Mouse (Mus musculus) large intestine, adult 2 months (tissue): ENCODE measurements around the gene Gfm1. TPM values are rescaled to one million over a fixed set of nuclear protein-coding genes. Genes with fewer than 3 reads are reported as not detected.

ENCODE experiments used
- DNase-seq: peaks from one replicate; pipeline ENCODE4 v3.0.0-alpha.2; 2012; ENCODE audit warnings: low read depth, low spot score
- WGBS: fragments of 180-500 bp; shearing (Covaris S2); methylation state at CpG from one replicate; pipeline ENCODE4 v1.1.7; 2018; 5-methylcytosine and 5-hydroxymethylcytosine counted together
- polyA plus RNA-seq: library from polyadenylated mRNA; depleted of rRNA; stranded (reverse); fragments of >200 nt; gene quantifications from 2 replicates; pipeline ENCODE4 v1.2.3, GENCODE M21; 2012; rRNA removed

Gfm1 gene
- 18.2 and 20.0 TPM in 2 replicates for polyA plus RNA-seq

DNA sequence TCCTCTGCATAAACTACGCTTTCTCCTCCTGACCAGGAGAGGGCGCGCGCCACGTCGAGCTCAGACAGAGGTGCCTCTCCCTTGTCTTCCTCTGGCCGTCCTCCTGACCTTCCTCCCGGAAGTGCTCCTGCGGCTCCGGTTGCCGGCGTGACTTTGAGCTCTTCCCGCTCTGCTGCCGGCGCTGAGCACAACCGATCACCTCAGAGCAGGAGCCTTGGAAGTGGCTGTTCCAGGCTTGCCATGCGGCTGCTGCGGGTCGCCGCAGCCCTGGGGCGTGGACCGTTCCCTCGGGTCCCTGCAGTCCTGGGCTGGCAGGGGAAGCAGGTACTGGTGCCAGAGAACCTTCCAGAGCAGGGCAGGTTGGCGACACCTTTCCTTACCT lies at the start of gene Gfm1:
Gene Gfm1 (plus strand): TSS at position 98 of the 382 bp plus-strand sequence.
- under 1% methylated on average over 24 of the region's 24 CpGs for WGBS
- DNase-seq = peak; percentile 72

DNA sequence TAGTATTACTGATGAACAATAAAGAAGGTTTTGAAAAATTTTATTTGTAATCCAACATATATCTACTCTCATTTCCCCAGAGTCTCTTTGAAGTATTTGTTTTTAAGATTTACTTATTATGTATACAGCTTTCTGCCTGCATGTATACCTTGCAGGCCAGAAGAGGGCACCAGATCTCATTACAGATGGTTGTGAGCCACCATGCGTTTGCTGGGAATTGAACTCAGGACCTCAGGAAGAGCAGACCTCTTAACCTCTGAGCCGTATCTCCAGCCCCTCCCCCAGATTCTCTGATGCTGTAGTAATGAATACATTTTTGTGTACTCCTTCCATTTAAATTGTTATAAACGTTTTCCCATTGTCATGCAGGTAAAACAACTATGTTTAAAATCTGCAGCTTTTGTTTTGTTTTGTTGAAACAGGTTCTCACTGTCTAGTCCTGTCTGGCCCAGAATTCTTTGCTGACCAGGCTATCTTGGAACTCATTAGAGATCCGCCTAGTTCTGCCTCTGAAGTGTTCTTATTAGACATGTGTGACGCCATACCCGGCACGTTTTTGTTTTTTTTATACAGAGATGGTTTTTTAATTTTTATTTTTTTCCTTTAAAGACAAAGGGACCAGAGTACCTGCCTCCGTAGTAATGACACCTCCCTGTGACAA lies 428 bp upstream of the Gfm1 start:
- no peak for DNase-seq
- 28% methylated on average over 8 of the region's 8 CpGs for WGBS

DNA sequence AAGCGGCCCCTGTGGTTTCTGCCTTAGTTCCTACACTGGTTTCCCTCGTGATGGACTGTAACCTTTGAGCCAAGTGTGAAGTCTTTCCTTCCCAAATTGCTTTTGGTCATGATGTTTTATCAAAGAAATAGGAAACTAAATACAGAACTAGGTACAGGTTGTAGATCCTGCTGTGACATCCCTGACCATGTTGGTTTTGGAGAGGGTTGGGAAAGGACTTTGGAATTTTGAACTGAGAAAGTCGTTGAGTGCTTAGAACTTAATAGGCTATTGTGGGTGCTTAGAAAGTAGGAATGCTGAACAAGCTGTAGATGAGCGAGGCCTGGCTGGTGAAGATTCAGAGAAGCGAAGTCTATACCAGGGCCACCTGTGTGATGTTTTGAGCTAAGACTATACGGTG lies 4.1 kb downstream of the Gfm1 start:
- DNase-seq = no peak
- 84% methylated on average over 6 of the region's 6 CpGs for WGBS

DNA sequence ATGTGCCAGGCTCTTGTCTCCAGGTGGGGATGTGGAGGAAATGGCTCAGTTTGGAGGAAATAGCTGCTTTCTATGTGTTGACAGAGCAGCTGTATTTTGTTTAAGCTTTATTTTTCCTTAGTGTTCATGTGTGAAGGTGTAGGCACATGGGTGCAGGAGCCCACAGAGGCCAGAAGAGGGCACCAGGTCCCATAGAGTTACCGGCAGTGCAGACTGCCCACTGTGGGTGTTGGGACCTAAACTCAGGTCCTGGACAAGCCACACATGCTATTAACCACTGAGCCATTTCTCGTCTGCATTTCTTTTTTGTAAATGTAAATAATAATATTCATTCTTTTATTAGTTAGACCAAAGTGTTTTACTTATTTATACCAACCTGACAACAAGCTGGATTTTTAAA lies 17.2 kb downstream of the Gfm1 start:
- 95% methylated on average over 2 of the region's 2 CpGs for WGBS
- DNase-seq = no peak

DNA sequence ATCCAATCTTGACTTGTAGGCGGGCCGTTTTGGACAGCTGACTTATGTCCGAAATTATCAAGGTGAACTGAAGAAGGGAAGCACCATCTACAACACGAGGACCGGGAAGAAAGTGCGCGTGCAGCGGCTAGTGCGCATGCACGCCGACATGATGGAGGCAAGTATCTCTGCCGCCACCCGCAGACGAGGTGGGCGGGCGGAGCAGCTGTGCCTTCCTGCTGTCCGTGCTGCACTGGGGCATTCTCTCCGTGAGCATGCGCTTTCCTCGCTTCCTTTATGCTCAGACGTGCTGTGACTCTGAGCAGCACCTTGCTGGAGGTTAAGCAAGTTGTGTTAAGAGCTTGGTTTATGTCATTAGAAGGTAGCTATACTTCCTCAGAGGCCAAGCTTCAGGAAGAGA lies 19.8 kb downstream of the Gfm1 start:
- WGBS = 94% methylated on average over 21 of the region's 21 CpGs

DNA sequence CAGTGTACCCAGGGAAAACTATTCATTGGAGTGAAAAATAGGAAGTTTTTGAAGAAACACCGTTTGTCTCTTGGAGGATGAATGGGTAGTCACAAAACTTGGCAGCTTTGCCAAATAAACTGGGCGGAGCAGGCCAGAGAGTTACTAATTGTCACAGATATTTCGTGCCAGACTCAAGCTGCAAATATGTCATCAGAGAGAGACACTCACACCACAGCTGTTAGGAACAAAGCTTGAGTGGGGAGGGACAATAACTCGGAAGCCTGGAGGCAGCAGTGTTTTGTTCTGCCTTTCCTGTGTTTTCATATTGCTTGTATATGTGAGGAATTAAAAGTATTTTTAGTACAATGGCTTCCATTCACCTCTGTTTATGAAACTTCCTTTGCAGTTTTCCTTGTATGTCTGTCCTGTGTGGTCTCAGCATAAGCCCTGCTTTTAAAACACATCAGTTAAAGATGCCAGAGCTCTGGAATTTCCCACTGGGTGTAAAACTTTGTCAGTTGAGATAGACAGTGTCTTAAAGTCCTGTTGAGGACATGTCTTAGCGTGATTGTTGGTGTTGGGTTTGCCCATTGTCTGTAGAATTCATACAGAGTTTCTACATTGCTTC lies 20.8 kb downstream of the Gfm1 start:
- DNase-seq = no peak
- WGBS = 56% methylated on average over 5 of the region's 5 CpGs

More for the DNA sequence above, 19.8 kb downstream of the Gfm1 start:
- no peak for DNase-seq

DNA sequence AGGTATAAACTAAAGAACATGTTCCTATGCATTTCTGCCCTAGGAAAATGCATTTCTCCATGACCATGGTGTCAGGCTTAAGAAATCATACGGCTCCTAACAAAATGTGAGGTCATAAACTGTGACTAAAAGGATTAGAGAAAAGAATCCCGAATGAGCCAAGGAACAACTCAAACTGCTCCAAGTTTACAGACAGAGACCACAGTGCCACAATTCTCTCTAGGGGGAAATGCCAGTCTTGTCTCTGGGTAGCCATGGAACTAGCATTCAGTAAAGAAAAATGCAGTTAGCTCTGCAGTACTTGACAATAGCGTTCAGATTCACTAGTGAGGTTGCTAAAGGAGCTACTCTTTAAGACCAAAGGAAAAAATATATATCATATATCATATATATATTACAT lies 30.0 kb downstream of the Gfm1 start:
- WGBS = 88% methylated on average over 3 of the region's 3 CpGs
- no peak for DNase-seq

DNA sequence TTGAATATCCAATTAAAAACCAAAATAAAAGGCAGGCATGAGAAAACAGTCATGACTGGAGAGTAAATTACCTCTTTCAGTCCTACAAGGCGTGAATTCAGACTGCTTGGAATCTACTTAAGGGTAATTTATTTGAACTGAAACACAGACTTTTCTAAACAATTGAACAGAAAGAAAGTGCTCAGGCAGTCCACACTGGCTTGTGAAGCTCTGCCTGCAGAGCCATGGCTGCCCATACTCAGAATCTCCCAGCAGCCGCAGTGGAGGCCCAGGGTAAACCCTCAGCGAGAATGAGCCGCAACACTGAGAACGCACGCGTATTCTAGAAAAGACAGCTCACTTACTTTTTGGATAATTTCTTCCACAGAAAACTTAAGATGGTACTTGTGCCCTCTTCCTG lies 32.1 kb downstream of the Gfm1 start:
- no peak for DNase-seq
- WGBS = 95% methylated on average over 7 of the region's 7 CpGs

DNA sequence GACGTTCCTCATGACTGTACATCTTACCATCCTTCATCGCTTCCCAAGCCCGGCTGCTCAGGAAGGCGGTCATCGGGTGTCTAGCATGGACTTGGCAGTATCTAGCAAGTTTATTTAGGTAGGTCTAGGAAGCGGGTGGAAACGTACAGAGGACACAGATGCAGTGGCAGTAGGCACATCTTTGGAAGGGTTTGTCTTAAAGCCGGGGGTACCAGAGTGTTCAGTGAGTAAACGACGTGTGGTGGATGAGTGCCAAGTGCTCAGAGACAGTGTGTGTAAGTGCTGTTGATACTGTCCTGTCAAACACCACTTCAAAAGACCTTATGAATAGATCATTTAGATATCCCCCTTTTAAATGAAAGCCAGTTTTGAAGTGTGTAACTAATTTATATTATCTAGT lies 32.7 kb downstream of the Gfm1 start:
- WGBS = 43% methylated on average over 10 of the region's 10 CpGs
- DNase-seq = no peak

DNA sequence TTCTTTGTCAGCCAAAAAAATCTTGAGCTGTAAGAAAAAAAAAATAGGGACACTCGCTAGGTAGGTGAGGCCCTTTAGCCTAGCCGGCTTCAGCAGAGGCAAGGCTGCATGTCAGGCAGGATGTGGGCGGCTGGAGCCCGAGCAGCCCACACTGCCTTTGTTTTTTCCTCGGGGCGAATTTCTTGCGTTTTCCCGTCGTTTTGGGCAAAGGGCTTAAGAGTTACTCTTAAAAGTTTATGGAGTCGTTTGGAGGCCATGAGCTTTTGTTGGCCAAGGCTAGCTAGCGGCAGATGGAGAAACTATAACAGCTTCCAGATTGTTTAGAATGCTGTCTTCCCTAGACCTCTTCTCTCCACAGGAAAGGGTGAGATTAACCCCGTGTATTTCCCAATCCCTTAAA lies 33.1 kb downstream of the Gfm1 start:
- no peak for DNase-seq
- 3% methylated on average over 12 of the region's 12 CpGs for WGBS

DNA sequence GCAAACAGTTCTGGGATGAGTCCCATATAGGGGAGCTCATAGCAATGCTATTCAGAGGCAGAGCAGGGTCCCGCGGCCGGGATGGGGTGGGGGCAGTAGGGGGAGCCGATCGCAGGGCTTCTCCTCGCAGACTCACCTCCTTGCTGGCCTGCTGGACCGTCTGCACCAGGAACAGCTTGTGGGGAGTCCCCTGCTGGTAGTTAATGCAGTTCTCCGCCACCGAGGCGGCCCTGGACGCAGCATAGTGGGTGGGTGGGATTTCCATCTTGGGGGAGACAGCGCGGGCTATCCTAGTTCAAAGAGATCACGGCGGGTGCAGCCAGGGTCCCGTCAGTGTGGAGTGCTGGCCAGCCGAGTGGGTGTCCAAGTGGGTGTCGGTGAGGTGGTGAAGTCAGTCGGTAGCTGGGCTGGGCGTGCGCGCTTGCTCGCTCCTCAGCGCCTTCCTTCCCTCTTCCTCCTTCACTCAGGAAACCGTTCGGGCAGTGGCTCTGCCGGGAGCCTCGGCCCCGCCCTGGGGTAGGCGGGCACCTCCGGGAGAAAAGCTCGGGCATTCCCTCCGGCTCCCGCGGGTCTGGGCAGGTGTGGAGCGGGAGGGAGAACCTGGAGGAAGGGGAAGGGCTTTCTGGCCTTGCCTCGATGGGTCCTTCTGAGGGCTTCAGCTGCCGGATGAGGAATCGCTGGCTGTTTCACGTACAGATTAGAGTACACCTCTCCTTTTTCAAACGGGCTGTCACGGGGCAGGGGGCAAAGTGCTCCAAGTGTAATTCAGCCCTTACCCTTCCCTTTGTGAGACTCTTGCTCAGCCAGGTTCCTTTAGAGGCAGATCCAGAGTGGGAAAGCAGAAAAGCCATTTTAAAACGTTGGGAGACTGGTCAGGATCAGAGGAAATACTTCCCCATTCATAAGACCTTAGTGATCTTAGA lies 33.8 kb downstream of the Gfm1 start, which contains the start of gene Lxn:
Gene Lxn (minus strand): TSS at position 477 of the 923 bp plus-strand sequence.
- WGBS = 1% methylated on average over 43 of the region's 43 CpGs
- peak; percentile 61 for DNase-seq

DNA sequence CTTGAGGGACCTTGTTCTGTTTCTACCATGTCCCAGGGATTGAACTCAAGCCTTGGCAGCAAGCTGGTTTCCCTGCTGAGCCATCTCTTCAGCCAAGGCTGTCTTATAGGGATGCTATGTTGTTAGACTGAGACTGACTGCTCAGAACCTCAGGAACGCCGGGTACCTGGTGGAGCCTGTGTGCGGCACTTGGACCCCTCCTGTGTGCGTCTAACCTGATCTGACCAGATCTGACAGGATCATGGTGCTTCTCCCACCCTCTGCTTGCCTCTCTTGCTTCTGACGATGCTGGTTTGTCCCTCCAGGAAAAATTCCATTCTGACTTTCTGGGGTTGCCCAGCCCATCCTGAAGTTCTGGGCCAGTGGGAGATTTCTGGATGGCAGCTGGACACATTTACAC lies 36.7 kb downstream of the Gfm1 start:
- DNase-seq = no peak
- WGBS = 94% methylated on average over 5 of the region's 5 CpGs

DNA sequence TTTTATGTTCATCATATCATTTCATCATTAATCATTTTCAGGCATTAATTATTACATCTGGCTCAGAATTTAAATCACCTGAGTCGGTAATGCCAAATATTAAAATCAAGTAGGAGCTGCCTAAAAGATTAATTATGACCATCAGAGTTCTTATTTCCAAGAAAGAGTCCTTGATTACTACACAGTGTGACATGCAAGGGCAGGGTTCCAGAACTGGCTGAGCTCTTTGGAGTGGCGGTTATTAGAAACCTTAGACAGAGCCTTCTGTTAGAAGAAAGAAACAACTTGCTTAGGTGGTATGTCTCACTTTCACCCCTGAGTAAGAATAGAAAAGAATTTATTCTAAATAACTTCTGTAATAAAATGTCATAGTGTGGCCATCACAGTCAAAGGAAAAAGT lies 37.4 kb downstream of the Gfm1 start:
- no peak for DNase-seq
- 93% methylated on average over 2 of the region's 2 CpGs for WGBS

DNA sequence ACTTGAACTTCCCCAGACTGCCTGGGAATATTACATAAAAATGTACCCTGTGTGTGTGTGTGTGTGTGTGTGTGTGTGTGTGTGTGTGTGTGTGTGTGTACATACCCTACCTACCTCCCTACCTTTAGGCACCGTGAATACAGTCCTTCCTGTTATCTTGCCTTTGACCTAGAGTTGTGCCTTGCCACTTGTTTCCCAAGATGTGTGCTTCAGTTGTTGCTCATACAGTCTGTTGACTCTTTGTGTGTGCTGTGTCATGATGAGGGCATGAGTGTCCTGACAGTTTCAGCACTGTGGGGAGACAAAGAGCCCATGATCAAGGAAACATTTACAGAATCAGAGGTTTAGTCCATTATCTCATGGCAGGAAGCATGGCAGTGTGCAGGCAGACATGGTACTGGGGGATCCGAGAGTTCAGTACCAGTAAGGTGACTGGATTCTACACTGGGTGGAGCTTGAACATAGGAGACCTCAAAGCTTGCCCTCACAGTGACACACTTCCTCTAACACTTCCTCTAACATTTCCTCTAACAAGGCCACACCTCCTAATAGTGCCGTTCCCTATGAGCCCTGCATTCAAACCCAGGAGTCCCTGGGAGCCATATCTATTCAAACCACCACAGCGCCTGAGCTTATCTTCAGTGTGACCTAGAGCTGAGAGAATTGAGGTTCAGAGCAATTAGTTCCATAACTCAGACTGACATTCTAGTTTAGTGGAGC lies 41.7 kb downstream of the Gfm1 start:
- WGBS = 73% methylated on average over 4 of the region's 4 CpGs

DNA sequence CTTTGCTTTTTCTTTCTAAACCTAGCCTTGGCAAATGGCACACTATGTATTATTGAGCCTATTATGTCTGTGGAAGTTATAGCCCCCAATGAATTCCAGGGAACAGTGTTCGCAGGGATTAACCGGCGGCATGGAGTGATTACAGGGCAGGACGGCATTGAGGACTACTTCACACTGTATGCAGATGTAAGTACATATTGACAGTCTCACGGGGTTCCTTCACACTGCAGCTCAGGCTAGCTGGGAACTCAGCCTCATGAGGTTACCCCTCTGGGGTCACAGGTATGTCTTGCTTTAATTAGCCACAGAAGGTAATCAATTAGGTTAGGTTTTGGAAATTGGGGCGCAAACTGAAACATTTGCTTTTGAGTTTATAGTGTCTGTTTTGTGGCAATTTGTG lies 43.5 kb downstream of the Gfm1 start:
- 83% methylated on average over 6 of the region's 6 CpGs for WGBS
- no peak for DNase-seq

More for the DNA sequence above, 41.7 kb downstream of the Gfm1 start:
- DNase-seq = no peak

DNA sequence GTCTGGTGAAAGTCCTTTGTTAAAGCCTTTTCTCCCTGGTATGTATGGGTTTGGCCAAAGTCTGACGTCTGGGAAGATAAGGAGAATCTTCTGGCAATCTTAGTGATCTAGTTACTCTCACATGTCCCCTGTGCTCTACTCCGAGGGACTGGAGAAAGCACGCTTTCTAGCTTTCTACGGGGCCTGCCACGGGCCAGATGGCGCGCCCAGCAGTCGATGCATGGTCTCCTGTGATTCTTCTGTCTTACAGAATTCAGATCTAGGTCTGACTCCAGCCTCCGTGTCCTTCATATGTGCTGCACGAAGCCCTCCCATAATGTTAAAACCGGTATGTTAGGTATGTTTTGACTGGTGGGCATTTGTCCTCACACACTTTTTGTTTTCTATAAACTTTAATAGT lies 49.9 kb downstream of the Gfm1 start:
- WGBS = 93% methylated on average over 11 of the region's 11 CpGs
- DNase-seq = no peak

DNA sequence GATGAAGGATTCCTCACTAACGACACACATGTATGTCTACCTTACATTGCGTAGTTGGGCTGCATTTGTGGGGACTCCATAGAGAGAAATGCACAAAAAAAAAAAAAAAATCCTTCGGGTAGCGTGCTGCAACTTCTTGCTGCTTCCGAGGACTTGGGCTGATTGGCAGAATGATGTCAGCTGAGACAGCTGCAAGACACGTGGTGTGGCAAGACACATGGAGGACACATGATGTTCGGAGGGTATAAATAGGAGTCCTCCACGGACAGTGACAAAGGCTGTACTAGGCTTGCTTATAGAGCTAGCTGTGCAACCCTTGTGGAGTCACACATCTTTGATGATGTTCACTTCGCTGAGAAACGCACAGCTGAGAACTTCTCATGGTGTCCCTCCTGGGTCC lies 52.5 kb downstream of the Gfm1 start:
- DNase-seq = no peak
- WGBS = 90% methylated on average over 10 of the region's 10 CpGs

DNA sequence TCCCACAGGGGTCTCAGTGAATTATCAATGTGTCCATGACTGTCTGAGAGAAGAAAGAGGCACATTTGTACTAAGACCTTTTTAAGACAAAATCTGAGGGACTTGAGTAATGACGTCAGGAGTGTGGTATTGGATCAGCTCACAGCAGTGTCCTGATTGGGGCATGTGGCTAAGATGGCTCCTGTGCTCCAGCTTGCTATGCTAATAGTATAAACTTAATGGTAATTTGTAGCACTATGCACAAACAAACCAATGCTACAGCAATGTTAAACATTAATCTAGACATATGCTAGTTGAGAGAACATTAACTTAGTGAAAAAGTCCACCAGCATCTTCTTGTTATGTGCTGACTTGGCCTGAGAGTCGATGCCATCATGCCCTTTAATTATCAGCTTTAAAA lies 55.3 kb downstream of the Gfm1 start:
- WGBS = 74% methylated on average over 2 of the region's 2 CpGs
- DNase-seq = no peak

DNA sequence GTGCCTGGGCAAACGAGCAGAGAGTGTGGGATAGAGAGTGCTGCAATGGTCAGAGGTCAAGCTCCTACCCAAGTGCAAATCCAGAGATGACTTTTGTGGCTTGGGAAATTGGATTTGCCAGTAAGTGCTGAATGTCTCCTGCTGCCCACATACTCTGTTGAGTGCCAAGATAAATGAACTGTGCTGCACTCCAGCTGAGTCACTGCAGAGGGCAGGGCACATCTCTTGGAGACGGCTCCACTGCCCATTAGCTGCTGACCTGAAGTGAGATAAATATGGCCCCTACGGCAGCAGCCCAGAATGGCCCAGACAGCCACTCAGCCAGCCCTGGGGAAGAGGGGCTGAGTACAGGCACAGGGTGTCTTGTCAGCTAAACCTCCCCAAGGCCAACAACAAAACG lies 60.3 kb downstream of the Gfm1 start:
- 46% methylated on average over 4 of the region's 4 CpGs for WGBS
- no peak for DNase-seq
